Mouse (Mus musculus) heart, embryonic 14.5 days (tissue): ENCODE results near the gene Ccdc162. TPM values are rescaled to one million over a fixed set of nuclear protein-coding genes. Genes with fewer than 3 reads are reported as not detected.

Experiments used
- ATAC-seq: fragments of 200-750 bp; cut with Nextera tagmentation; 2 replicates; pipeline ENCODE4 v1.8.0; 2017; ENCODE audit warnings: low read depth, moderate TSS enrichment; ENCODE audit not compliant: insufficient number of reproducible peaks, insufficient read depth, low FRiP score
- H3K27ac ChIP-seq, 2 experiments: fragments of 200-500 bp in 1 of 2; fragments of 300-500 bp in 1 of 2; sonication (generic) in 1 of 2; replicated peaks in 1 of 2; 2 replicates each; pipeline ENCODE4 v1.5.1; 2012 to 2014; ENCODE audit warnings: low read depth in 2 of 2, low read length in 2 of 2, control low read depth in 1 of 2, mild to moderate bottlenecking in 1 of 2, mixed read lengths in 1 of 2; ENCODE audit not compliant: control insufficient read depth in 1 of 2, insufficient read depth in 1 of 2
- H3K27me3 ChIP-seq: fragments of 300-500 bp; sonication (generic); 2 replicates; pipeline ENCODE4 v1.6.1; 2014; ENCODE audit warnings: mild to moderate bottlenecking, low read length, control low read depth; ENCODE audit not compliant: control insufficient read depth, insufficient read depth
- H3K36me3 ChIP-seq: fragments of 300-500 bp; sonication (generic); 2 replicates; pipeline ENCODE4 v1.6.1; 2014; ENCODE audit warnings: mild to moderate bottlenecking, control low read depth, low read length, mixed read lengths; ENCODE audit not compliant: control insufficient read depth, insufficient read depth
- H3K4me1 ChIP-seq, 2 experiments: fragments of 200-500 bp in 1 of 2; fragments of 300-500 bp in 1 of 2; sonication (generic) in 1 of 2; 2 replicates each; pipeline ENCODE4 v1.6.1; 2012 to 2014; ENCODE audit warnings: low read length in 2 of 2, control low read depth in 1 of 2, mixed read lengths in 1 of 2; ENCODE audit not compliant: control insufficient read depth in 2 of 2, insufficient read depth in 2 of 2
- H3K4me2 ChIP-seq: fragments of 300-500 bp; sonication (generic); 2 replicates; pipeline ENCODE4 v1.6.1; 2014; ENCODE audit warnings: mild to moderate bottlenecking, low read length
- H3K4me3 ChIP-seq, 2 experiments: fragments of 200-500 bp in 1 of 2; fragments of 300-500 bp in 1 of 2; sonication (generic) in 1 of 2; 2 replicates each; pipeline ENCODE4 v1.5.1; 2012 to 2014; ENCODE audit warnings: low read length in 2 of 2, mild to moderate bottlenecking in 2 of 2, control low read depth in 1 of 2, low read depth in 1 of 2, moderate library complexity in 1 of 2; ENCODE audit not compliant: control insufficient read depth in 1 of 2, insufficient read depth in 1 of 2
- H3K9ac ChIP-seq: fragments of 300-500 bp; sonication (generic); 2 replicates; pipeline ENCODE4 v1.6.1; 2014; ENCODE audit warnings: mild to moderate bottlenecking, low read length
- H3K9me3 ChIP-seq: fragments of 300-500 bp; sonication (generic); 2 replicates; pipeline ENCODE4 v1.6.1; 2016; ENCODE audit warnings: low read length, control low read depth; ENCODE audit not compliant: control insufficient read depth
- WGBS: fragments of 180-500 bp; shearing (Covaris S2); extraction: QIAGEN DNeasy Blood & Tissue Kit; methylation state at CpG from one replicate; pipeline ENCODE4 v1.1.7; 2014; 5-methylcytosine and 5-hydroxymethylcytosine counted together
- polyA plus RNA-seq: library from polyadenylated mRNA; unstranded; fragments of >200 nt; fragmentation: Nextera tagmentation; extraction: Ambion mirVana; gene quantifications from 2 replicates; pipeline ENCODE4 v1.2.1, GENCODE M21; 2014

The Ccdc162 gene
- polyA plus RNA-seq, 1 experiment from 2014 or later: 0.20 TPM

GRCm38 (mm10) chr10:41730746-41731145 lies 14.3 kb upstream of the Ccdc162 start:
- Histone ChIP-seq H3K4me2 (no peak overlapping the region), H3K4me1 (no peaks in the 10 kb centered on the region), H3K27me3 (no peaks in the 10 kb centered on the region), H3K4me3 (no peak overlapping the region), H3K36me3 (peaks cover 29% of the 10 kb centered on the region), H3K27ac (no peak overlapping the region), H3K9me3 (peaks cover 3% of the 10 kb centered on the region; the same call in 1 of the 2 replicates), H3K9ac (no peak overlapping the region)
- ATAC-seq: no peak
- WGBS: 83% methylated on average over 10 of the region's 10 CpGs

- Histone ChIP-seq H3K4me3 (no peak overlapping the region), H3K9ac (no peak overlapping the region), H3K27ac (no peak overlapping the region), H3K36me3 (peaks cover 31% of the 10 kb centered on the region), H3K4me1 (no peaks in the 10 kb centered on the region), H3K4me2 (no peak overlapping the region), H3K9me3 (peaks cover 3% of the 10 kb centered on the region; the same call in 1 of the 2 replicates), H3K27me3 (no peaks in the 10 kb centered on the region)
- ATAC-seq: no peak
- WGBS: 87% methylated on average over 9 of the region's 9 CpGs
Measured at GRCm38 (mm10) chr10:41726215-41726614, 9.8 kb upstream of the Ccdc162 start.

DNA sequence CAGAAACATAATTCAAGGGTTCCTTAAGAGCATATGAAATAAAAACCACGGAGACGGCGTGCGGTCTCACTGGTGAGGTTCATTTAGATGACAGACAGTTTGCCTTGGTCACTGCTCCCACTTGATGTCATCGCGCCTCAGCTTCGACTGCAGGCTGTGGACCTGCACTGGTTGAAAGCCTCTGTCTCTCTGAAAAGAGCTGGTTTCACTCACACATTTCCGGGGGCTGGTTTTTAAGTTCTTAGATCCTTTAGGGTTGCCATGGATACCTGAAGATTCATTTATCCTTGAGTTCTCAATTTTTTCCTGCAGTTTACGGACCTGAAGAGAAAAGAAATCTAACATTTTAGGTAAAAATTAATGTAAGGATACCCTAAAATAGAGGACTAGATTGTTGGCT lies 3.2 kb upstream of the Ccdc162 start:
- H3K4me2 ChIP-seq: no peak overlapping the region
- H3K9me3 ChIP-seq: no peaks in the 10 kb centered on the region
- H3K9ac ChIP-seq: no peak overlapping the region
- H3K27me3 ChIP-seq: no peaks in the 10 kb centered on the region
- H3K4me1 ChIP-seq: no peaks in the 10 kb centered on the region
- H3K27ac ChIP-seq: no peak overlapping the region
- 84% methylated on average over 9 of the region's 9 CpGs for WGBS
- no peak overlapping the region for H3K4me3 ChIP-seq
- H3K36me3 ChIP-seq: peaks cover 15% of the 10 kb centered on the region
- ATAC-seq: no peak

DNA sequence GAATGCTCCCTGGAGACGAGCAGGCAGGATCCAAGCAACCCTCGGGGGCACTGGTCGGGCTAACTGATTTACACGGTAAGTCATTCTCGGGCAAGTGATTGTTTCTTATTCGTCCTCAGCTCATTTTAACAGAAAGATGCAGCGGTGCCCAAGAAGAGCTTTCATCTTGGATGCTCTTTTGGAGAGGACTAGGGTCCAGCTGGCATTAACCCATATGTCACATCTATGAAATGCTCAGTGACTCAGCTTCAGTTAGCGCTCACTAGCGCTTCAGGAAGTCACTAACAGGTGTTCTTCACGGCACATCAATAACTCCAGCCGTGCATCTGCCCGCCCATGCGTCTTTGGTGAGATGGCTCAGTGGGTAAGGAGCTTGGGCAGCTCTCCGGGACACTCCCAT lies 877 bp downstream of the Ccdc162 start:
- no peak for ATAC-seq
- no peaks in the 10 kb centered on the region for H3K4me1 ChIP-seq
- H3K27me3 ChIP-seq: no peaks in the 10 kb centered on the region
- H3K36me3 ChIP-seq: peaks cover 11% of the 10 kb centered on the region
- no peak overlapping the region for H3K4me2 ChIP-seq
- H3K9ac ChIP-seq: no peak overlapping the region
- WGBS: 93% methylated on average over 14 of the region's 14 CpGs
- no peak overlapping the region for H3K27ac ChIP-seq
- H3K4me3 ChIP-seq: no peak overlapping the region
- no peaks in the 10 kb centered on the region for H3K9me3 ChIP-seq

GRCm38 (mm10) chr10:41711467-41711866 lies 5.0 kb downstream of the Ccdc162 start:
- Histone ChIP-seq H3K9ac (no peak overlapping the region), H3K9me3 (no peaks in the 10 kb centered on the region), H3K4me1 (no peaks in the 10 kb centered on the region), H3K27ac (no peak overlapping the region), H3K36me3 (no peaks in the 10 kb centered on the region), H3K27me3 (no peaks in the 10 kb centered on the region), H3K4me3 (no peak overlapping the region), H3K4me2 (no peak overlapping the region)
- WGBS: 73% methylated on average over 7 of the region's 7 CpGs
- no peak for ATAC-seq

DNA sequence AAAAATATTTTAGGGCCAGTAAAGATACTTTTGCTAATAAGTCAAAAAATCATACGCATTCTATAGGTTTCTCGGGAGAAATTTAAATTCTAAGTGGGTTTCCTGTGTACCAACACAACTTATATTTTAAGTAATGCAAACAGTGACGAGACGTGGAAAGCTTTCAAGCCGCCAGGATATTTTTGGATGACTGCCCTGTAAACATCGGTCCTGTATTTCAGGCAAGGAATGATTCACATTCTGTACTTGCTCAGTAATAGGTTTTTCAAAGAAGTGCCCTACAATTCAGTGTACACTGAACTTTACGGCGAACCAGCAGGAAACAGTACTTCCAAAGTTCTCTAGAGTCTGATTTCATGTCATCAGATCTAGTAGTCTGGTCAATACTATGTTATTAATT lies 5.7 kb downstream of the Ccdc162 start:
- H3K4me2 ChIP-seq: no peak overlapping the region
- 73% methylated on average over 8 of the region's 8 CpGs for WGBS
- no peaks in the 10 kb centered on the region for H3K27me3 ChIP-seq
- no peaks in the 10 kb centered on the region for H3K4me1 ChIP-seq
- H3K9ac ChIP-seq: no peak overlapping the region
- ATAC-seq: no peak
- no peaks in the 10 kb centered on the region for H3K36me3 ChIP-seq
- H3K27ac ChIP-seq: no peak overlapping the region
- no peaks in the 10 kb centered on the region for H3K9me3 ChIP-seq
- H3K4me3 ChIP-seq: no peak overlapping the region

GRCm38 (mm10) chr10:41709341-41709740 lies 7.1 kb downstream of the Ccdc162 start:
- Histone ChIP-seq H3K27me3 (no peaks in the 10 kb centered on the region), H3K9ac (no peak overlapping the region), H3K4me2 (no peak overlapping the region), H3K9me3 (no peaks in the 10 kb centered on the region), H3K4me1 (no peaks in the 10 kb centered on the region), H3K27ac (no peak overlapping the region), H3K36me3 (no peaks in the 10 kb centered on the region), H3K4me3 (no peak overlapping the region)
- ATAC-seq: no peak
- 82% methylated on average over 8 of the region's 8 CpGs for WGBS

DNA sequence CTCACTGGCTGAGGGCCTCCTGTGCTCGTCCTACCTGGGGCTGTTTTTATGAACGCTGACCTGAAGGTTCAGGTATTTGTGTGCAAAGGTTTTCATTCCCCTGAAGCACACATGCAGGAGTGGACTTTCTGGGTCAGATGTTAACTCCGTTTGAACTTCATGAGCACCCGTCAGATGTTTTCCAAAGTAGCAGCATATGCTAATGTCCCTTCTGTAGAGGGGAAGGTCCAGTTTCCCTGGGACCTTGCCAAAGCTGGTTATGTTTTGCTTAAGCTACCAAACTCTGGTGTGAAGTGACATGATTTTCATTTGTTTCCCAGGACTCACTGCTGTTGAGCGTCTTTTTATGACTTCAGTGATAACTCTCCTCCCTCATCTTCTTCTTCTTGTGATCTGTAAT lies 16.8 kb downstream of the Ccdc162 start:
- no peak overlapping the region for H3K4me2 ChIP-seq
- no peaks in the 10 kb centered on the region for H3K36me3 ChIP-seq
- H3K27me3 ChIP-seq: no peaks in the 10 kb centered on the region
- ATAC-seq: no peak
- H3K27ac ChIP-seq: no peak overlapping the region
- H3K4me3 ChIP-seq: no peak overlapping the region
- no peak overlapping the region for H3K9ac ChIP-seq
- H3K9me3 ChIP-seq: no peaks in the 10 kb centered on the region
- 74% methylated on average over 5 of the region's 5 CpGs for WGBS
- H3K4me1 ChIP-seq: no peaks in the 10 kb centered on the region
